Mouse (Mus musculus) embryo, embryonic 11 days (tissue): ENCODE results near the gene Eea1.

Experiments used
- DNase-seq: peaks from one replicate; pipeline ENCODE4 v3.0.0-alpha.2; 2015

Eea1 gene

GRCm38 (mm10) chr10:95950194-95950593, 9.7 kb downstream of the Eea1 start:
- no peak for DNase-seq

GRCm38 (mm10) chr10:95950797-95951196, 10.3 kb downstream of the Eea1 start:
- no peak for DNase-seq

- no peak for DNase-seq
These were observed 10.9 kb downstream of the Eea1 start for GRCm38 (mm10) chr10:95951346-95951745.

GRCm38 (mm10) chr10:95956629-95957028, 16.2 kb downstream of the Eea1 start:
- DNase-seq: no peak

- DNase-seq: no peak
These were observed 17.1 kb downstream of the Eea1 start for GRCm38 (mm10) chr10:95957574-95957973.

GRCm38 (mm10) chr10:95964679-95965078, 24.2 kb downstream of the Eea1 start:
- DNase-seq: no peak

- DNase-seq: no peak
These were observed 29.2 kb downstream of the Eea1 start for GRCm38 (mm10) chr10:95969694-95970093.

- DNase-seq: no peak
These were observed 30.3 kb downstream of the Eea1 start for GRCm38 (mm10) chr10:95970744-95971212.

- no peak for DNase-seq
These were observed 30.9 kb downstream of the Eea1 start for GRCm38 (mm10) chr10:95971341-95971740.

GRCm38 (mm10) chr10:95971942-95972341, 31.5 kb downstream of the Eea1 start:
- DNase-seq: no peak

GRCm38 (mm10) chr10:95974462-95974861, 34.0 kb downstream of the Eea1 start:
- DNase-seq: no peak

- no peak for DNase-seq
These were observed 36.3 kb downstream of the Eea1 start for GRCm38 (mm10) chr10:95976798-95977197.

- DNase-seq: no peak
These were observed 49.3 kb downstream of the Eea1 start for GRCm38 (mm10) chr10:95989731-95990130.

GRCm38 (mm10) chr10:95991176-95991575, 50.7 kb downstream of the Eea1 start:
- no peak for DNase-seq

- DNase-seq: no peak
These were observed 60.5 kb downstream of the Eea1 start for GRCm38 (mm10) chr10:96000904-96001303.

- DNase-seq: no peak
These were observed 75.3 kb downstream of the Eea1 start for GRCm38 (mm10) chr10:96015738-96016137.

GRCm38 (mm10) chr10:96017418-96017817, 77.0 kb downstream of the Eea1 start:
- no peak for DNase-seq

- peak; percentile 74 for DNase-seq
These were observed 93.0 kb downstream of the Eea1 start for GRCm38 (mm10) chr10:96033356-96033984.

- no peak for DNase-seq
These were observed 93.7 kb downstream of the Eea1 start for GRCm38 (mm10) chr10:96034106-96034505.

- DNase-seq: no peak
These were observed 95.5 kb downstream of the Eea1 start for GRCm38 (mm10) chr10:96035951-96036350.

- no peak for DNase-seq
These were observed 103.8 kb downstream of the Eea1 start for GRCm38 (mm10) chr10:96044216-96044615.

GRCm38 (mm10) chr10:96047960-96048536, 107.6 kb downstream of the Eea1 start:
- DNase-seq: peak; percentile 5

GRCm38 (mm10) chr10:96048550-96048949, 108.1 kb downstream of the Eea1 start:
- DNase-seq: no peak

- no peak for DNase-seq
These were observed 126.9 kb downstream of the Eea1 start for GRCm38 (mm10) chr10:96067347-96067746.

GRCm38 (mm10) chr10:96074386-96074785, 133.9 kb downstream of the Eea1 start:
- no peak for DNase-seq
